Mouse (Mus musculus) C2C12 (cell line): ENCODE data around the gene Vps37d.

ENCODE experiments used
- CEBPB ChIP-seq: IDR thresholded peaks from one replicate; pipeline ENCODE4 v1.6.1; 2011; ENCODE audit warnings: low read depth, mild to moderate bottlenecking, control low read depth, moderate library complexity
- CTCF ChIP-seq: IDR thresholded peaks from one replicate; pipeline ENCODE4 v1.5.1; 2011; ENCODE audit not compliant: control insufficient read depth, insufficient read depth, insufficient read length
- FOSL1 ChIP-seq: IDR thresholded peaks from one replicate; pipeline ENCODE4 v1.8.0; 2011; ENCODE audit warnings: mild to moderate bottlenecking, low read length; ENCODE audit not compliant: poor library complexity, insufficient read depth, severe bottlenecking
- MAX ChIP-seq: IDR thresholded peaks from one replicate; pipeline ENCODE4 v1.6.1; 2011; ENCODE audit warnings: mild to moderate bottlenecking, control low read depth
- USF1 ChIP-seq: IDR thresholded peaks from one replicate; pipeline ENCODE4 v1.6.1; 2011; ENCODE audit warnings: low read depth, mild to moderate bottlenecking, control low read depth, moderate library complexity

DNA sequence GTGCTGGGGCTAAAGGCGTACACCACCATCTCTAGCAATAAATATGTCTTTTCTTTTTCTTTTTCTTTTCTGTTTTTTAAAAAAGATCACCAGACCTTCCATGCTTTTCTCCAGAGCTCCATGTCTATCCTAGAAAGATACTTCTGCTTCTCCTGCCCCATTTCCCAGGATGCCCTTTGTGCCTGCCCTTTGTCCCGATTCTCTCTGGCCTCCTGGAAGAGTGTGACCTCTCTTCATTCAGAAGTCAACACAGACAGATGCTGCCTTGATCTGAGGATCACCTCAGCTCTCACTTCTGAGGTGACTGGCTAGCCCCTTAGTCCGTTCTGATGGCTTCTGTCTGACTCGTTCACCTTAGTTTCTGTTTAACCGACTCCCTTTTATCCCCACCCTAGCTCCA is 2.5 kb upstream of the Vps37d start:
- no peak for TF ChIP-seq CTCF
- TF ChIP-seq USF1: no peak
- no peak for TF ChIP-seq CEBPB
- TF ChIP-seq FOSL1: no peak
- no peak for TF ChIP-seq MAX
